Mouse (Mus musculus): ENCODE measurements around the gene Ano9. TPM values are rescaled to one million over a fixed set of nuclear protein-coding genes. Genes with fewer than 3 reads are reported as not detected.

The Ano9 gene
- polyA plus RNA-seq, 1 experiment from 2014 or later = 8.0 TPM

DNA sequence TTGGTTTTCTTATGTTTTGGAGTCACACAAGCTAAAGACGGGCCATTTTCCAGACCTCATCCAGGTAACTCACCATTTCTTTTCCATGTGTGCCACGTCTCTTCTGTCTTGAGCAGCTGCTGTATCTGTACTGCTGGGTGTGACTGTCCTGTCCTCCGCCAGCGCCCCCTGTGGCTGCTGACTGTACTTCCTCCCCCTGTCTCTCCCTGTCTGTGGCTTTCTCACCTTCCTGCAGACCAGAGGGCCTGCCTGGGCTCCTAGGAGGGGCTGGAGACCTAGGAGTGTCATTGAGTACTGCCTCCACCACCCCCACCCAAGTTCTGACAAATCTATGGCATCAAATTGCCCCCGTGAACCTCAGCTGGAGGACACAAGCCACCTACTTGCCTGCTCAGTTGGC lies 25.5 kb upstream of the Ano9 start:
- H3K27ac ChIP-seq (ENCODE audit: low read length) = no peak overlapping the region
- H3K9ac ChIP-seq (replicated peaks; ENCODE audit: low read length) = no peak overlapping the region
- no peak for ATAC-seq (ENCODE audit: low FRiP score, low TSS enrichment)
- peaks cover 13% of the 10 kb centered on the region for H3K36me3 ChIP-seq (ENCODE audit: insufficient read depth, low read length)
- no peaks in the 10 kb centered on the region for H3K9me3 ChIP-seq (ENCODE audit: low read length)
- no peaks in the 10 kb centered on the region for H3K27me3 ChIP-seq (ENCODE audit: insufficient read depth, low read length)
- no peak overlapping the region for H3K4me2 ChIP-seq (replicated peaks; ENCODE audit: low read depth, low read length)
- WGBS = 54% methylated on average over 5 of the region's 5 CpGs
- no peak overlapping the region for H3K4me3 ChIP-seq (ENCODE audit: low read length)
- no peaks in the 10 kb centered on the region for H3K4me1 ChIP-seq (ENCODE audit: insufficient read depth, low read length)

- no peak for ATAC-seq (ENCODE audit: low FRiP score, low TSS enrichment)
- no peak overlapping the region for H3K27ac ChIP-seq (ENCODE audit: low read length)
- H3K9me3 ChIP-seq (ENCODE audit: low read length) = no peaks in the 10 kb centered on the region
- no peaks in the 10 kb centered on the region for H3K4me1 ChIP-seq (ENCODE audit: insufficient read depth, low read length)
- 93% methylated on average over 4 of the region's 4 CpGs for WGBS
- H3K4me3 ChIP-seq (ENCODE audit: low read length) = no peak overlapping the region
- no peaks in the 10 kb centered on the region for H3K27me3 ChIP-seq (ENCODE audit: insufficient read depth, low read length)
- no peak overlapping the region for H3K9ac ChIP-seq (replicated peaks; ENCODE audit: low read length)
- no peak overlapping the region for H3K4me2 ChIP-seq (replicated peaks; ENCODE audit: low read depth, low read length)
- H3K36me3 ChIP-seq (ENCODE audit: insufficient read depth, low read length) = peaks cover 21% of the 10 kb centered on the region
Measured at GRCm38 (mm10) chr7:141141326-141141725, 23.7 kb upstream of the Ano9 start.

DNA sequence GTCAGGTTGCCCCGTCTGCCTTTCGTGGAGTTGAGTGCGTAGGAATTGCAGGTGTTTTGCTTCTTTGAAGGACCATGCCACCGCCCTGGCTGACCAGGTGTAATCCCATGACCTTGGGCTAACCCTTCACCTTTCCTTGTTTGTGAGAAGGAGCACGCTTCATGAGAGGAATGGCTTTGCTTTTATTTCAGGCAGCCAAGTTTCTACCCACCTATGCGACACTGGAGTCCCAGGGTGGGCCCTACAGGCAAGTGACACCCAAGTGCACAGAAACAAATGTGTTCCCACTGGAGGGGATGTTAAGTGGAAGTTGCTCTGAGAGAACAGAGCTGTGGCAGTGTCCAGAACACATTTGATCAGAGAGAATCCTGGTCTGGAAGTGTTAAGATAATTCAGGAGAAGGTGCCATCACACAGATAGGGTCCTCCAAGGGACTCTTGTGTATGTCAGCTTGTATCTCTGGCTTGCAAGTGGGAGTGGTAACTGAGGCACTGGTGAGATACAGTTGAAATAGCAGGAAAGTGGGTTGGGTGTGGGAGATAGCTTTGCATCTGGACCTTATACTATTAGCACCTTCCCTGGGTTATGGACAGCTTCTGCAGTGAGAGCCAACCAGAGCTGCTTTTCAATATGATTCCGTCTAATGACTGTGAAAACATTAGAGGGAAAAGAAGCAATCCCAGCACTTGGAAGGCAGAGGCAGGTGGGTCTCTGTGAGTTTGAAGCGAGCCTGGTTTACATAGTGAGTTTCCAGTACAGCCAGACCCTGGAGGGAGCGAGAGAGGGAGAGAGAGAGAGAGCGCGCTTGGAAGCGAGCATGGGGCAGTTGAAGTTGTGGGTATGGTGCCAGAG lies 14.5 kb upstream of the Ano9 start:
- peak overlapping the region; percentile 76 for H3K4me3 ChIP-seq (ENCODE audit: low read length)
- peak overlapping the region; percentile 87 for H3K9ac ChIP-seq (replicated peaks; ENCODE audit: low read length)
- no peaks in the 10 kb centered on the region for H3K27me3 ChIP-seq (ENCODE audit: insufficient read depth, low read length)
- H3K9me3 ChIP-seq (ENCODE audit: low read length) = no peaks in the 10 kb centered on the region
- 0 out of 2 replicates have a peak, but pooled peaks have one; percentile 1 for ATAC-seq (ENCODE audit: low FRiP score, low TSS enrichment)
- peaks cover 19% of the 10 kb centered on the region for H3K36me3 ChIP-seq (ENCODE audit: insufficient read depth, low read length)
- 52% methylated on average over 12 of the region's 12 CpGs for WGBS
- no peak overlapping the region for H3K27ac ChIP-seq (ENCODE audit: low read length)
- peaks cover 14% of the 10 kb centered on the region for H3K4me1 ChIP-seq (ENCODE audit: insufficient read depth, low read length)
- H3K4me2 ChIP-seq (replicated peaks; ENCODE audit: low read depth, low read length) = peak overlapping the region; percentile 85

GRCm38 (mm10) chr7:141131024-141131820 lies 13.6 kb upstream of the Ano9 start:
- Histone ChIP-seq H3K9me3 (ENCODE audit: low read length) (no peaks in the 10 kb centered on the region), H3K4me3 (ENCODE audit: low read length) (peak overlapping the region; percentile 76), H3K36me3 (ENCODE audit: insufficient read depth, low read length) (peaks cover 10% of the 10 kb centered on the region), H3K4me1 (ENCODE audit: insufficient read depth, low read length) (peaks cover 14% of the 10 kb centered on the region), H3K4me2 (replicated peaks; ENCODE audit: low read depth, low read length) (peak overlapping the region; percentile 85), H3K27ac (ENCODE audit: low read length) (peak overlapping the region; percentile 29; the same call in 1 of the 2 replicates), H3K9ac (replicated peaks; ENCODE audit: low read length) (peak overlapping the region; percentile 87), H3K27me3 (ENCODE audit: insufficient read depth, low read length) (no peaks in the 10 kb centered on the region)
- WGBS = under 1% methylated on average over 59 of the region's 59 CpGs
- ATAC-seq (ENCODE audit: low FRiP score, low TSS enrichment) = peak; percentile 99

DNA sequence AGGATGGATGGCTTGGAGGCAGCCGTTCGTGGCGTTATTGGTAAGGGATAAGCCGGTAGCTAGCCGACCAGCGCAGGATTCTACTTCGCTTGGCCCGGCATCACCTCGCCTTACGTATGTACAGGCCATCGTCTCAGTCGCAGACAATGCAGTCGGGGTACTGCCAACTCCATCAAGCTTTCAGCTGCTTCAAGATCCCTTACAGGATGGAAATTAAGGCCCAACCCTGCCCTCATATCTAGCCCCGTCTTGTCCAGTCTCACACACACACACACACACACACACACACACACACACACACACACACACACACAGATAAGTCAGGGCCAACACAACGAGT lies 5.9 kb upstream of the Ano9 start:
- Histone ChIP-seq H3K4me2 (replicated peaks; ENCODE audit: low read depth, low read length) (peak overlapping the region; percentile 82), H3K4me1 (ENCODE audit: insufficient read depth, low read length) (peaks cover 4% of the 10 kb centered on the region), H3K9ac (replicated peaks; ENCODE audit: low read length) (peak overlapping the region; percentile 78), H3K27me3 (ENCODE audit: insufficient read depth, low read length) (no peaks in the 10 kb centered on the region), H3K27ac (ENCODE audit: low read length) (peak overlapping the region; percentile 92), H3K36me3 (ENCODE audit: insufficient read depth, low read length) (no peaks in the 10 kb centered on the region), H3K4me3 (ENCODE audit: low read length) (peak overlapping the region; percentile 65), H3K9me3 (ENCODE audit: low read length) (no peaks in the 10 kb centered on the region)
- 1% methylated on average over 15 of the region's 15 CpGs for WGBS
- ATAC-seq (ENCODE audit: low FRiP score, low TSS enrichment) = no peak

DNA sequence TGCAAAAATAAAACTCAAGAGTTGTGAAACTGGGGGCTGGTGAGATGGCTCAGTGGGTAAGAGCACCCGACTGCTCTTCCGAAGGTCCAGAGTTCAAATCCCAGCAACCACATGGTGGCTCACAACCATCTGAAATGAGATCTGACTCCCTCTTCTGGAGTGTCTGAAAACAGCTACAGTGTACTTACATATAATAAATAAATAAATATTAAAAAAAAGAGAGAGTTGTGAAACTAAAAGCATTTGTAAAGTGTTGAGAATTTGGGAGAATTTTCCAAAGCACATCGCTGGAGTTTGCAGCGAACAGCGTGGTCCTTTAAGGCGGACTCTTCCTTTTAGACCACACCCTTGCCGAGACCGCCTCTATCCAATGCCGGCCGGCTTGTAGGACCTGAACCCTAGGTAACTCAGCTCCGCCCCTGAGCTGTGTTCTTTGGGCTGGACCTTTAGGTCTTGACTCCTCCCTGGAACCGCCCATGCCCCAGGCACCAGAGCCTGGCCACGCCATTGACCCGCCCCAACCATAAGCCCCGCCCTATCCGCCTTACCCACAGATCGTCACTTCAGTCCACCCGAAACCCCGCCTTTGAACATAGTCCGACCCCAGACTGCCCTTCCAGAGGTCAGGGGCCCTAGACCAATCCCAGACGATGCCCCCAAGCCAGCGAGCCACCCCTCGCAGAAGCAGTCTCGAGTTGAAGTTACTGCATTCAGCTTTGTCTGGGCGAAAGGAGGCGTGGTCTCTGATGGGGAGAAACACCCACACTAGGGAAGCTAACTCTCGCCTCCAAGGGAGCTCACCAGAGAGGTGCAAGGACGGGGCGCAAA lies 5.3 kb upstream of the Ano9 start:
- H3K9me3 ChIP-seq (ENCODE audit: low read length) = no peaks in the 10 kb centered on the region
- H3K27me3 ChIP-seq (ENCODE audit: insufficient read depth, low read length) = no peaks in the 10 kb centered on the region
- H3K27ac ChIP-seq (ENCODE audit: low read length) = peak overlapping the region; percentile 92
- peaks cover 4% of the 10 kb centered on the region for H3K4me1 ChIP-seq (ENCODE audit: insufficient read depth, low read length)
- ATAC-seq (ENCODE audit: low FRiP score, low TSS enrichment) = peak; percentile 99
- peak overlapping the region; percentile 82 for H3K4me2 ChIP-seq (replicated peaks; ENCODE audit: low read depth, low read length)
- H3K4me3 ChIP-seq (ENCODE audit: low read length) = peak overlapping the region; percentile 65
- H3K36me3 ChIP-seq (ENCODE audit: insufficient read depth, low read length) = no peaks in the 10 kb centered on the region
- WGBS = 2% methylated on average over 29 of the region's 29 CpGs
- peak overlapping the region; percentile 78 for H3K9ac ChIP-seq (replicated peaks; ENCODE audit: low read length)

- H3K9ac ChIP-seq (replicated peaks; ENCODE audit: low read length) = peak within 1 kb of the TSS; percentile 78
- no peaks in the 10 kb centered on the region for H3K27me3 ChIP-seq (ENCODE audit: insufficient read depth, low read length)
- H3K27ac ChIP-seq (ENCODE audit: low read length) = peak within 1 kb of the TSS; percentile 92
- no peaks in the 10 kb centered on the region for H3K36me3 ChIP-seq (ENCODE audit: insufficient read depth, low read length)
- ATAC-seq (ENCODE audit: low FRiP score, low TSS enrichment) = no peak
- peak within 1 kb of the TSS; percentile 65 for H3K4me3 ChIP-seq (ENCODE audit: low read length)
- H3K4me2 ChIP-seq (replicated peaks; ENCODE audit: low read depth, low read length) = peak within 1 kb of the TSS; percentile 82
- peaks cover 4% of the 10 kb centered on the region for H3K4me1 ChIP-seq (ENCODE audit: insufficient read depth, low read length)
- 43% methylated on average over 14 of the region's 14 CpGs for WGBS
- H3K9me3 ChIP-seq (ENCODE audit: low read length) = no peaks in the 10 kb centered on the region
Measured at GRCm38 (mm10) chr7:141122245-141122644, 4.6 kb upstream of the Ano9 start, which contains the start of gene Ptdss2. Ptdss2 (plus strand) TSS chr7:141122382.

- Histone ChIP-seq H3K36me3 (ENCODE audit: insufficient read depth, low read length) (no peaks in the 10 kb centered on the region), H3K4me1 (ENCODE audit: insufficient read depth, low read length) (peaks cover 4% of the 10 kb centered on the region), H3K4me3 (ENCODE audit: low read length) (no peak overlapping the region), H3K4me2 (replicated peaks; ENCODE audit: low read depth, low read length) (no peak overlapping the region), H3K9me3 (ENCODE audit: low read length) (no peaks in the 10 kb centered on the region), H3K27me3 (ENCODE audit: insufficient read depth, low read length) (no peaks in the 10 kb centered on the region), H3K27ac (ENCODE audit: low read length) (peak overlapping the region; percentile 43; the same call in 1 of the 2 replicates), H3K9ac (replicated peaks; ENCODE audit: low read length) (no peak overlapping the region)
- no peak for ATAC-seq (ENCODE audit: low FRiP score, low TSS enrichment)
- WGBS = 70% methylated on average over 5 of the region's 5 CpGs
Measured at GRCm38 (mm10) chr7:141121051-141121531, 3.5 kb upstream of the Ano9 start.

DNA sequence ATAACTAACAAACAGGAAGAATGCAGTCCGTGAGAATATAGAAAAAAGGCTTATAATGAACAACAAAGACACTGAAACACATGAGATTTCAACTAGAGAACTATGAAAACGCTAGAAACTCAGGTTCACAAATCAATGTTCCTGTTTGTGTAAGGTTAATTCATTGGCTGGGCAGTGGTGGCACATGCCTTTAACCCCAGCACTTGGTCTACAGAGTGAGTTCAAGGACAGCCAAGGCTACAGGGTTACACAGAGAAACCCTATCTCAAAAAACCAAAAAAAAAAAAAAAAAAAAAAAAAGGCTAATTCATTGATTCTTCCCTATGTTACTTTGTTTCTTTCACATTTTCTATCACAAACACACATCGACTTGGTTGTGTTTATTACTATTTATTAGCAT lies 3.0 kb upstream of the Ano9 start:
- ATAC-seq (ENCODE audit: low FRiP score, low TSS enrichment) = no peak
- WGBS = 86% methylated on average over 3 of the region's 3 CpGs
- Histone ChIP-seq H3K9me3 (ENCODE audit: low read length) (no peaks in the 10 kb centered on the region), H3K4me1 (ENCODE audit: insufficient read depth, low read length) (peaks cover 4% of the 10 kb centered on the region), H3K4me2 (replicated peaks; ENCODE audit: low read depth, low read length) (no peak overlapping the region), H3K27me3 (ENCODE audit: insufficient read depth, low read length) (no peaks in the 10 kb centered on the region), H3K36me3 (ENCODE audit: insufficient read depth, low read length) (no peaks in the 10 kb centered on the region), H3K4me3 (ENCODE audit: low read length) (no peak overlapping the region), H3K27ac (ENCODE audit: low read length) (no peak overlapping the region), H3K9ac (replicated peaks; ENCODE audit: low read length) (no peak overlapping the region)

Data from kidney, embryonic 16.5 days (tissue).